Mouse (Mus musculus) thymus, postnatal 10 days (tissue): ENCODE results near the gene Hdac1.

Experiments
- DNase-seq, 2 experiments: peaks; one replicate each; pipeline ENCODE4 v3.0.0; 2021; ENCODE audit warnings: low spot score in 2 of 2

Hdac1 gene

GRCm38 (mm10) chr4:129511413-129512096, 31.0 kb downstream of the Hdac1 start:
- no peak for DNase-seq

GRCm38 (mm10) chr4:129510723-129511412, 31.6 kb downstream of the Hdac1 start:
- no peak for DNase-seq

- no peak for DNase-seq
These were observed 32.9 kb downstream of the Hdac1 start for GRCm38 (mm10) chr4:129509650-129510049.

GRCm38 (mm10) chr4:129508834-129509600, 33.5 kb downstream of the Hdac1 start:
- DNase-seq, result no peak

GRCm38 (mm10) chr4:129508237-129508515, 34.3 kb downstream of the Hdac1 start:
- no peak for DNase-seq

GRCm38 (mm10) chr4:129507434-129508236, 34.9 kb downstream of the Hdac1 start:
- DNase-seq, result no peak

GRCm38 (mm10) chr4:129505511-129505910, 37.0 kb downstream of the Hdac1 start:
- DNase-seq, result no peak

GRCm38 (mm10) chr4:129502901-129503444, 39.5 kb downstream of the Hdac1 start:
- no peak for DNase-seq

- no peak for DNase-seq
These were observed 40.1 kb downstream of the Hdac1 start for GRCm38 (mm10) chr4:129502327-129502888.

GRCm38 (mm10) chr4:129500607-129501566, 41.6 kb downstream of the Hdac1 start:
- peak; percentile 58 to 64 for DNase-seq

- no peak for DNase-seq
These were observed 42.5 kb downstream of the Hdac1 start for GRCm38 (mm10) chr4:129500017-129500416.

- DNase-seq, result no peak
These were observed 43.6 kb downstream of the Hdac1 start for GRCm38 (mm10) chr4:129498941-129499340.

- no peak for DNase-seq
These were observed 45.9 kb downstream of the Hdac1 start for GRCm38 (mm10) chr4:129496631-129497030.

- DNase-seq, result no peak
These were observed 46.6 kb downstream of the Hdac1 start for GRCm38 (mm10) chr4:129495672-129496562.

- no peak for DNase-seq
These were observed 47.8 kb downstream of the Hdac1 start for GRCm38 (mm10) chr4:129494681-129495080.

GRCm38 (mm10) chr4:129490972-129491880, 51.3 kb downstream of the Hdac1 start, which contains the start of the genes Tssk3 and Fam229a:
Gene Tssk3, minus strand, starts transcription at chr4:129491022.
Gene Fam229a, plus strand, starts transcription at chr4:129491190.
- DNase-seq, result peak in 1 of 2 experiments; percentile 27

GRCm38 (mm10) chr4:129481090-129481489, 61.4 kb downstream of the Hdac1 start:
- DNase-seq, result no peak

- DNase-seq, result no peak
These were observed 62.6 kb downstream of the Hdac1 start for GRCm38 (mm10) chr4:129479863-129480262.
